Mouse (Mus musculus): ENCODE data around the gene Rnf217.

DNA sequence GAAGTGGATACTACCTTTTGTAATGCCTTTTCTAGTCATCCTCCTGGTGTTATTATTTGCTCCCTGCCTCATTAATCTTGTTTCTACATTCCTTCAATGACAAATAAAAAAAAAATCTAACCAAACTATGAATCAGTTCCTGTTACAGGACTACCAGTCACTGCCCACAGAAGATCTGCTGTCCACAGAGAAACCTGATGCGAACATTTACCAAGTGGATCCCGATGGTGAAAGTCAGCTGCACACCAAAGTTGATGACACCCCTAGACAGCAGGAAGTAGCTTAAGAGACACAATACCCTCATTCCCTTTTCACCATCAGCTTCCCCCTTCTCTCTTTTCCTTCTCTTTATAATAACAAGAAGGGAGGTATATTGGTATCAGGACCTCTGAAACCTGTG is 145.9 kb downstream of the Rnf217 start:
- TF ChIP-seq CTCF (IDR thresholded peaks at IDR 0.05; ENCODE audit: low read depth), result no peak
- no peak for TF ChIP-seq EP300 (IDR thresholded peaks at IDR 0.05; ENCODE audit: low read depth)
